Mouse (Mus musculus): ENCODE measurements at regions not wholly inside any gene's neighbourhood (a gene's known extent, or its start where the extent isn't known, plus 50 kb on each side); places are given as distances from the start of the nearest gene placed in this dataset.

GRCm38 (mm10) chr10:117454711-117455591 lies 75.1 kb upstream of the Cpsf6 start:
- Histone ChIP-seq H3K36me3 (ENCODE audit: insufficient read depth, low read length) (no peaks in the 10 kb centered on the region), H3K27ac (ENCODE audit: low read length) (no peak overlapping the region)
- no peak for TF ChIP-seq EP300 (IDR thresholded peaks at IDR 0.05)
- no peak for TF ChIP-seq CTCF (IDR thresholded peaks at IDR 0.05)

GRCm38 (mm10) chr10:117454171-117454500 lies 74.3 kb upstream of the Cpsf6 start:
- TF ChIP-seq CTCF (IDR thresholded peaks at IDR 0.05) (no peak), EP300 (IDR thresholded peaks at IDR 0.05) (no peak)
- Histone ChIP-seq H3K27me3 (replicated peaks; ENCODE audit: insufficient read depth, low read length) (no peaks in the 10 kb centered on the region), H3K36me3 (ENCODE audit: insufficient read depth, low read length) (no peaks in the 10 kb centered on the region), H3K9me3 (ENCODE audit: low read length) (no peaks in the 10 kb centered on the region), H3K4me1 (ENCODE audit: insufficient read depth, low read depth, low read length) (no peaks in the 10 kb centered on the region), H3K27ac (ENCODE audit: low read length) (no peak overlapping the region), H3K9ac (replicated peaks; ENCODE audit: low read depth) (no peak overlapping the region), H3K4me3 (ENCODE audit: low read depth, low read length) (no peak overlapping the region), H3K4me2 (replicated peaks; ENCODE audit: low read depth, low read length) (no peak overlapping the region)
- WGBS: 93% methylated on average over 3 of the region's 3 CpGs
- DNase-seq (ENCODE audit: low spot score): no peak
- ATAC-seq: no peak

More at GRCm38 (mm10) chr10:117454711-117455591, 75.1 kb upstream of the Cpsf6 start:
- DNase-seq (ENCODE audit: low spot score): peak; percentile 37
- Histone ChIP-seq H3K27me3 (replicated peaks; ENCODE audit: insufficient read depth, low read length) (no peaks in the 10 kb centered on the region), H3K4me3 (ENCODE audit: low read depth, low read length) (no peak overlapping the region), H3K9ac (replicated peaks; ENCODE audit: low read depth) (no peak overlapping the region), H3K4me2 (replicated peaks; ENCODE audit: low read depth, low read length) (no peak overlapping the region), H3K9me3 (ENCODE audit: low read length) (no peaks in the 10 kb centered on the region), H3K4me1 (ENCODE audit: insufficient read depth, low read depth, low read length) (no peaks in the 10 kb centered on the region)
- WGBS: 49% methylated on average over 12 of the region's 12 CpGs
- no peak for ATAC-seq

- 88% methylated on average over 7 of the region's 7 CpGs for WGBS
- ATAC-seq: no peak
- no peak overlapping the region for H3K27ac ChIP-seq (ENCODE audit: low read length)
- no peak overlapping the region for H3K9ac ChIP-seq (replicated peaks; ENCODE audit: low read depth)
- H3K27me3 ChIP-seq (replicated peaks; ENCODE audit: insufficient read depth, low read length): no peaks in the 10 kb centered on the region
- no peak for DNase-seq (ENCODE audit: low spot score)
- H3K4me3 ChIP-seq (ENCODE audit: low read depth, low read length): no peak overlapping the region
- H3K36me3 ChIP-seq (ENCODE audit: insufficient read depth, low read length): no peaks in the 10 kb centered on the region
- H3K4me2 ChIP-seq (replicated peaks; ENCODE audit: low read depth, low read length): no peak overlapping the region
- H3K9me3 ChIP-seq (ENCODE audit: low read length): no peaks in the 10 kb centered on the region
- no peak for TF ChIP-seq CTCF (IDR thresholded peaks at IDR 0.05)
- no peak for TF ChIP-seq EP300 (IDR thresholded peaks at IDR 0.05)
- H3K4me1 ChIP-seq (ENCODE audit: insufficient read depth, low read depth, low read length): no peaks in the 10 kb centered on the region
Observed at GRCm38 (mm10) chr10:117453406-117454170, 73.8 kb upstream of the Cpsf6 start.

GRCm38 (mm10) chr10:117452190-117452950 lies 72.6 kb upstream of the Cpsf6 start:
- H3K9ac ChIP-seq (replicated peaks; ENCODE audit: low read depth): no peak overlapping the region
- peak; percentile 77 for TF ChIP-seq EP300 (IDR thresholded peaks at IDR 0.05)
- TF ChIP-seq CTCF (IDR thresholded peaks at IDR 0.05): no peak
- peak overlapping the region; percentile 40; the same call in 1 of the 2 replicates for H3K27ac ChIP-seq (ENCODE audit: low read length)
- no peak overlapping the region for H3K4me2 ChIP-seq (replicated peaks; ENCODE audit: low read depth, low read length)
- ATAC-seq: no peak
- no peaks in the 10 kb centered on the region for H3K27me3 ChIP-seq (replicated peaks; ENCODE audit: insufficient read depth, low read length)
- H3K36me3 ChIP-seq (ENCODE audit: insufficient read depth, low read length): no peaks in the 10 kb centered on the region
- H3K9me3 ChIP-seq (ENCODE audit: low read length): no peaks in the 10 kb centered on the region
- H3K4me3 ChIP-seq (ENCODE audit: low read depth, low read length): no peak overlapping the region
- WGBS: 43% methylated on average over 7 of the region's 7 CpGs
- no peaks in the 10 kb centered on the region for H3K4me1 ChIP-seq (ENCODE audit: insufficient read depth, low read depth, low read length)
- DNase-seq (ENCODE audit: low spot score): peak; percentile 57

DNA sequence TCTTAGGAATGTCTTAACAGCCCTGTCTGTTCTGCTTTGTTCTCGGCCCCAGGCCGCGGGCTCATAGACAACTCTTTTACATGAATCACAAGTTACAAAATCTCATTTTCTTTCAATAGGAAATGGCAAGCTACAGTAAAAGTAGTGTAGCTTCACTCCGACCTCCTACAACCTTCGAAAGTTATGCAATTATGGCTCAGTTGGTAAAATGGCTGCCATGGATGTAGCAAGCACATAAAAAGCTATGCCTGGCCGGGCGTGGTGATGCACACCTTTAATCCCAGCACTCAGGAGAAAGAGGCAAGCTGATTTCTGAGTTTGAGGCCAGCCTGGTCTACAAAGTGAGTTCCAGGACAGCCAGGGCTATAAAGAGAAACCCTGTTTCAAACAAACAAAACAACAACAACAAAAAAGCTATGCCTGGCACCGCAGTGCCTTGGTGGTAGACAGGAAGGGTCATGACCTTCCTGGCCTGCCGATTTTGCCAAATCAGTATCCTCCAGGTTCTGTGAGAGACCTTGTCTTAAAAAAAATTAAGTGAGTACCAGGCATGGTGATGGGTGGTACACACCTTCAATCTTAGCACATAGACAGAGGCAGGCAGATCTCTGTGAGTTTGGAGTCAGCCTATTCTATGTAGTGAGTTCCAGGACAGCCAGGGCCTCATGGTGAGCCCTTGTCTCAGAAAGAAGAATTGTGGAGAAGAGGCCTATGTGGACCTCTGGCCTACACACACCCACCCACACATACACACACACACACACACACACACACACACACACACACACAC lies 71.8 kb upstream of the Cpsf6 start:
- H3K36me3 ChIP-seq (ENCODE audit: insufficient read depth, low read length): no peaks in the 10 kb centered on the region
- H3K4me2 ChIP-seq (replicated peaks; ENCODE audit: low read depth, low read length): no peak overlapping the region
- no peaks in the 10 kb centered on the region for H3K27me3 ChIP-seq (replicated peaks; ENCODE audit: insufficient read depth, low read length)
- no peaks in the 10 kb centered on the region for H3K4me1 ChIP-seq (ENCODE audit: insufficient read depth, low read depth, low read length)
- ATAC-seq: no peak
- DNase-seq (ENCODE audit: low spot score): no peak
- no peak overlapping the region for H3K9ac ChIP-seq (replicated peaks; ENCODE audit: low read depth)
- no peak for TF ChIP-seq CTCF (IDR thresholded peaks at IDR 0.05)
- TF ChIP-seq EP300 (IDR thresholded peaks at IDR 0.05): no peak
- 86% methylated on average over 9 of the region's 9 CpGs for WGBS
- no peaks in the 10 kb centered on the region for H3K9me3 ChIP-seq (ENCODE audit: low read length)
- H3K4me3 ChIP-seq (ENCODE audit: low read depth, low read length): no peak overlapping the region
- no peak overlapping the region for H3K27ac ChIP-seq (ENCODE audit: low read length)

All from lung, postnatal 0 days (tissue).